Mouse (Mus musculus) testis, adult 2 months (tissue): ENCODE measurements around the gene St7. TPM values are rescaled to one million over a fixed set of nuclear protein-coding genes. Genes with fewer than 3 reads are reported as not detected.

ENCODE experiments used
- H3K27ac ChIP-seq: fragments of 200-500 bp; 2 replicates; pipeline ENCODE4 v1.5.1; 2012; ENCODE audit warnings: low read depth, low read length; ENCODE audit not compliant: control insufficient read depth, insufficient read depth
- H3K27me3 ChIP-seq: fragments of 200-500 bp; 2 replicates; pipeline ENCODE4 v1.6.1; 2012; ENCODE audit warnings: mild to moderate bottlenecking, low read length, moderate library complexity; ENCODE audit not compliant: control insufficient read depth, insufficient read depth
- H3K36me3 ChIP-seq: fragments of 200-500 bp; 2 replicates; pipeline ENCODE4 v1.6.1; 2012; ENCODE audit warnings: mild to moderate bottlenecking, low read length; ENCODE audit not compliant: control insufficient read depth, insufficient read depth
- H3K4me1 ChIP-seq: fragments of 200-500 bp; 2 replicates; pipeline ENCODE4 v1.6.1; 2012; ENCODE audit warnings: low read length; ENCODE audit not compliant: control insufficient read depth, insufficient read depth
- H3K4me3 ChIP-seq: fragments of 200-500 bp; 2 replicates; pipeline ENCODE4 v1.5.1; 2012; ENCODE audit warnings: low read depth, mild to moderate bottlenecking, low read length, moderate library complexity, mixed read lengths; ENCODE audit not compliant: control insufficient read depth
- CTCF ChIP-seq: fragments of 200-500 bp; IDR thresholded peaks from 2 replicates; pipeline ENCODE4 v1.5.1; 2012; ENCODE audit warnings: low read depth, mild to moderate bottlenecking, inconsistent platforms, low read length, moderate library complexity; ENCODE audit not compliant: control insufficient read depth, insufficient read depth, insufficient replicate concordance
- POLR2A ChIP-seq: fragments of 200-500 bp; IDR thresholded peaks from 2 replicates; pipeline ENCODE4 v1.6.1; 2012; ENCODE audit warnings: low read depth, mild to moderate bottlenecking, inconsistent platforms, low read length, moderate library complexity; ENCODE audit not compliant: control insufficient read depth
- polyA plus RNA-seq: library from polyadenylated mRNA; depleted of rRNA; stranded (reverse); fragments of >200 nt; gene quantifications from 2 replicates; pipeline ENCODE4 v1.2.3, GENCODE M21; 2012; rRNA removed

The St7 gene
- 13.5 and 16.1 TPM in 2 replicates for polyA plus RNA-seq

DNA sequence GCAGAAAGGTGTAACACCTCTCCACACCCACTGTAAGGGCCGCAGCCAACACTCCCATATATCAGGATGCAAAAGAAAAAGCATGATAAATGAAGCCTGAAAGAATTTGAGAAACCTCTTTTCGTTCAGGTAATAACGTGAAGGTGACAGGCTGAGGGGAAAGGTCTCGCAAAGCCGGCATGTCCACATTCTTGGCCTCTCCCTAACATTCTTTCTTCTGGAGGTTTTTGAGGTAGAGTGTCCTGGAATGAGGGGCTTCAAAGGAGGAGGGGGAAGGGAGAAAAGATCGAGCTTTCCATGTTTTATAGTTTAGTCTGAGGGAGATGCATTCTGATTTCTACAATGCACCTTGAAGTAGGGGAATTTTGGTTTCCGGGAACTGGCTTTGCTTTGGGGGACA, at the start of gene St7:
Gene St7 (plus strand): TSS at position 287 of the 400 bp plus-strand sequence.
- peak within 1 kb of the TSS; percentile 95 for H3K4me3 ChIP-seq
- H3K27ac ChIP-seq = no peak within 1 kb of the TSS; the same call in 1 of the 2 replicates
- no peaks in the 10 kb centered on the region for H3K27me3 ChIP-seq
- peaks cover 7% of the 10 kb centered on the region for H3K4me1 ChIP-seq
- no peaks in the 10 kb centered on the region for H3K36me3 ChIP-seq
- no peak for TF ChIP-seq POLR2A
- no peak for TF ChIP-seq CTCF

DNA sequence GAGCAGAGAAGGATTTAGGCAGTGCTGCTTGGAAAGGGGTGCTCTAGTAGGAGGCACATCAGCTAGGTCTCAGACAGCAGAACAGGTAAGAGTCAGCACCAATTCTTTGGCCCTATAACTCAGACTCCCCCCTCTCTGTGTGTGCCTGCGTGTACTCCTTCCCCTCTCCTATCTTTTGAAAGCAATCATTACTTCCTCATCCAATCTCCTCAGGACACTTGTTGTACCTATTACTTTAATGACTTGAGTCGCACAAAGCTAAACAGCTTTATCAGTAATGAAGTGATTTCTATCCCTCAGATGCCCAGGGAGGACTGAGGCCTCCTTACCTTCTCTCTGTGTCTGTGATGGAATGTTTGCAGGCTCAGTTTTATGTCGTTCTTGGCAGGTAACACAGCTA, 46.6 kb upstream of the St7 start:
- TF ChIP-seq POLR2A (no peak), CTCF (no peak)
- no peaks in the 10 kb centered on the region for H3K27me3 ChIP-seq
- no peaks in the 10 kb centered on the region for H3K4me1 ChIP-seq
- no peak overlapping the region for H3K27ac ChIP-seq
- H3K4me3 ChIP-seq = no peak overlapping the region
- H3K36me3 ChIP-seq = no peaks in the 10 kb centered on the region

GRCm38 (mm10) chr6:17652132-17652531, 40.6 kb upstream of the St7 start:
- Histone ChIP-seq H3K36me3 (no peaks in the 10 kb centered on the region), H3K4me1 (no peaks in the 10 kb centered on the region), H3K27ac (no peak overlapping the region), H3K4me3 (no peak overlapping the region), H3K27me3 (no peaks in the 10 kb centered on the region)
- no peak for TF ChIP-seq POLR2A
- no peak for TF ChIP-seq CTCF

- H3K4me1 ChIP-seq = no peaks in the 10 kb centered on the region
- no peak overlapping the region for H3K4me3 ChIP-seq
- H3K27ac ChIP-seq = no peak overlapping the region
- H3K36me3 ChIP-seq = no peaks in the 10 kb centered on the region
- TF ChIP-seq POLR2A = no peak
- TF ChIP-seq CTCF = no peak
- no peaks in the 10 kb centered on the region for H3K27me3 ChIP-seq
Observed at GRCm38 (mm10) chr6:17655080-17655479, 37.7 kb upstream of the St7 start.

DNA sequence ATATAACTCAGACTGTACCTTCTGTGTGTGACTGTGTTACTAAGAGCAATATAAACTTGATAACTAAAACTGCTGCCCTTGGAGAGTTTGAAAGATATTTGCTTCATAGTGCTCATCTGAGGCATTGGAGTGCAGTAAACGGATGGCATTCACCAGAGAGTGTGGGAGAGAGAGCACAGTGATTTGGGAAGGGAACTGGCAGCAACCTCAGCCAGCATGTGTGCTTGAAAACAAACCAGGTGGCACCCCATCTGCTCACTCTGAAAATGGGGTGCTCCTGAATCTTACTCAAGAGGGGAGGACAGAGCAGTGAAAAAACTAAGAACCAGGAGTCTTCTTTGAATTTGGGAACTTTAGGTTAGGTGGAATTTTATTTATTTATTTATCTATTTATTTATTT, 35.4 kb upstream of the St7 start:
- H3K4me1 ChIP-seq = no peaks in the 10 kb centered on the region
- no peak overlapping the region for H3K4me3 ChIP-seq
- TF ChIP-seq CTCF (no peak), POLR2A (no peak)
- no peak overlapping the region for H3K27ac ChIP-seq
- H3K27me3 ChIP-seq = no peaks in the 10 kb centered on the region
- H3K36me3 ChIP-seq = no peaks in the 10 kb centered on the region

GRCm38 (mm10) chr6:17665348-17665747, 27.4 kb upstream of the St7 start:
- Histone ChIP-seq H3K36me3 (no peaks in the 10 kb centered on the region; the same call in 1 of the 2 replicates), H3K4me1 (no peaks in the 10 kb centered on the region), H3K4me3 (no peak overlapping the region), H3K27me3 (no peaks in the 10 kb centered on the region), H3K27ac (no peak overlapping the region)
- TF ChIP-seq CTCF (no peak), POLR2A (no peak)

DNA sequence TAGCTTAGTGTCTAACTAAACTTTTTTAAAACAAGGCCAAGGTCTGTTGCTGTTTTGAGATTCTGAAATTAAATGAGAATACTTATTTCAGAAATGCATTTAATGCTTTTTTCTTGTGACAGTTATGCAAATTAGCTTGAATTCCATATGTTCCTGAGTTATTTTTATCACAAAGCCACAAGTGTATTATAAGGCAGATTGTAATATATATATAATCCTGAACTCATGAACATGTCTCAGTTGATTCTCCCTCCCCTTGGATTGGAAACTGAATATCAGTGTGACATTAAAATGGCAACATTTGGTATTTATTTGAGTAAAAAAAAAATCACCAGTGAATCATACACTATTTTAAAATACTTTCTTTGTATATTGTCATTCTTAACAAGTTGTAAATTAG, 26.7 kb upstream of the St7 start:
- TF ChIP-seq CTCF (no peak), POLR2A (no peak)
- no peaks in the 10 kb centered on the region for H3K27me3 ChIP-seq
- no peaks in the 10 kb centered on the region for H3K4me1 ChIP-seq
- no peaks in the 10 kb centered on the region; the same call in 1 of the 2 replicates for H3K36me3 ChIP-seq
- no peak overlapping the region for H3K4me3 ChIP-seq
- H3K27ac ChIP-seq = no peak overlapping the region

GRCm38 (mm10) chr6:17667813-17668212, 24.9 kb upstream of the St7 start:
- TF ChIP-seq CTCF (no peak), POLR2A (no peak)
- Histone ChIP-seq H3K27ac (no peak overlapping the region), H3K4me3 (no peak overlapping the region), H3K27me3 (no peaks in the 10 kb centered on the region), H3K4me1 (no peaks in the 10 kb centered on the region), H3K36me3 (no peaks in the 10 kb centered on the region; the same call in 1 of the 2 replicates)
